Mouse (Mus musculus) forebrain, embryonic 10.5 days (tissue): ENCODE data around the gene Cdrt4. TPM values are rescaled to one million over a fixed set of nuclear protein-coding genes. Genes with fewer than 3 reads are reported as not detected.
A peak's percentile ranks its signal among the peaks of the same experiment; 100 is the strongest.

Source experiments
- DNase-seq: peaks from one replicate; pipeline ENCODE4 v3.0.0-alpha.2; 2017; ENCODE audit warnings: low spot score; ENCODE audit errors: extremely low spot score
- H3K27ac ChIP-seq: fragments of 300-500 bp; sonication (generic); 2 replicates; pipeline ENCODE4 v1.5.1; 2016; ENCODE audit warnings: mild to moderate bottlenecking
- H3K27me3 ChIP-seq: fragments of 300-500 bp; sonication (generic); 2 replicates; pipeline ENCODE4 v1.6.1; 2016; ENCODE audit warnings: mild to moderate bottlenecking; ENCODE audit not compliant: poor library complexity, severe bottlenecking
- H3K36me3 ChIP-seq: fragments of 300-500 bp; sonication (generic); replicated peaks from 2 replicates; pipeline ENCODE4 v1.6.1; 2016; ENCODE audit warnings: mild to moderate bottlenecking, moderate library complexity
- H3K4me1 ChIP-seq: fragments of 300-500 bp; sonication (generic); 2 replicates; pipeline ENCODE4 v1.6.1; 2016
- H3K4me3 ChIP-seq: fragments of 300-500 bp; sonication (generic); 2 replicates; pipeline ENCODE4 v1.5.1; 2016; ENCODE audit warnings: mild to moderate bottlenecking, moderate library complexity
- H3K9me3 ChIP-seq: fragments of 300-500 bp; sonication (generic); 2 replicates; pipeline ENCODE4 v1.6.1; 2016; ENCODE audit warnings: mild to moderate bottlenecking, moderate library complexity
- WGBS: fragments of 180-500 bp; shearing (Covaris S2); methylation state at CpG from one replicate; pipeline ENCODE4 v1.1.7; 2016; 5-methylcytosine and 5-hydroxymethylcytosine counted together
- polyA plus RNA-seq: library from polyadenylated mRNA; unstranded; fragments of >200 nt; fragmentation: Nextera tagmentation; extraction: Ambion mirVana; gene quantifications from 2 replicates; pipeline ENCODE4 v1.2.1, GENCODE M21; 2016

Gene Cdrt4
- polyA plus RNA-seq, result not detected in 2 replicates

- Histone ChIP-seq H3K9me3 (peaks cover 11% of the 10 kb centered on the region; the same call in 1 of the 2 replicates), H3K4me3 (no peak within 1 kb of the TSS), H3K36me3 (no peaks in the 10 kb centered on the region), H3K27me3 (no peaks in the 10 kb centered on the region), H3K27ac (no peak within 1 kb of the TSS), H3K4me1 (no peaks in the 10 kb centered on the region)
- WGBS, result 82% methylated on average over 3 of the region's 3 CpGs
- no peak for DNase-seq
These were observed at the start of gene Cdrt4 for GRCm38 (mm10) chr11:62951012-62951411. Cdrt4 (plus strand) TSS chr11:62951193.

GRCm38 (mm10) chr11:62901699-62902323 is 49.2 kb upstream of the Cdrt4 start:
- DNase-seq, result peak; percentile 31
- Histone ChIP-seq H3K27ac (no peak overlapping the region), H3K27me3 (no peaks in the 10 kb centered on the region), H3K9me3 (no peaks in the 10 kb centered on the region), H3K4me3 (no peak overlapping the region), H3K36me3 (no peaks in the 10 kb centered on the region), H3K4me1 (no peaks in the 10 kb centered on the region)
- WGBS, result 44% methylated on average over 12 of the region's 12 CpGs

- no peaks in the 10 kb centered on the region for H3K27me3 ChIP-seq
- no peaks in the 10 kb centered on the region for H3K36me3 ChIP-seq
- no peak for DNase-seq
- no peak overlapping the region for H3K27ac ChIP-seq
- no peaks in the 10 kb centered on the region for H3K9me3 ChIP-seq
- H3K4me3 ChIP-seq, result no peak overlapping the region
- WGBS, result 63% methylated on average over 6 of the region's 6 CpGs
- H3K4me1 ChIP-seq, result no peaks in the 10 kb centered on the region
These were observed 47.0 kb upstream of the Cdrt4 start for GRCm38 (mm10) chr11:62903871-62904495.

- H3K9me3 ChIP-seq, result no peaks in the 10 kb centered on the region
- no peaks in the 10 kb centered on the region for H3K27me3 ChIP-seq
- no peak overlapping the region for H3K4me3 ChIP-seq
- peaks cover 7% of the 10 kb centered on the region for H3K4me1 ChIP-seq
- no peak for DNase-seq
- 82% methylated on average over 3 of the region's 3 CpGs for WGBS
- H3K36me3 ChIP-seq, result no peaks in the 10 kb centered on the region
- no peak overlapping the region for H3K27ac ChIP-seq
These were observed 41.2 kb upstream of the Cdrt4 start for GRCm38 (mm10) chr11:62909720-62910306.

DNA sequence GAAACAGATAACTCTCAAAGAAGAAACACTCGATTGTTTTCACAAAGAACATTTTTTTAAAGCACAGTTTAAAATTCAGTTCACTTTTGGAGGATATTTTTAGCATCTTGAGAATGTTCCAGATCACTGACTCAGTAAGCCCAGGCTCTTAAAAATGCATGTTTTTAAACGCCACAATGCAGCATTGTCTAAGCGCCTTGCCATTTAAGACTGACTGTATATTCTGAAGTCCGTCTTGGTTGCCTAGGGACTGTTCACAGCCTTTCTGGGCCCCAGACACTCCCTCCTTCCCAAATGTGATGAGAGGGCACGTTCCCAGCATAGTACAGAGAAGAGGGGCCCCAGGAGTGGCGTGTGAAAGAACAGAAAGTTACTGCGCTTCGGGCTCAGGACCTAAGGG is 39.6 kb upstream of the Cdrt4 start:
- H3K9me3 ChIP-seq, result no peaks in the 10 kb centered on the region
- H3K36me3 ChIP-seq, result no peaks in the 10 kb centered on the region
- DNase-seq, result no peak
- 79% methylated on average over 8 of the region's 8 CpGs for WGBS
- no peak overlapping the region for H3K4me3 ChIP-seq
- peaks cover 7% of the 10 kb centered on the region for H3K4me1 ChIP-seq
- H3K27ac ChIP-seq, result no peak overlapping the region
- no peaks in the 10 kb centered on the region for H3K27me3 ChIP-seq

DNA sequence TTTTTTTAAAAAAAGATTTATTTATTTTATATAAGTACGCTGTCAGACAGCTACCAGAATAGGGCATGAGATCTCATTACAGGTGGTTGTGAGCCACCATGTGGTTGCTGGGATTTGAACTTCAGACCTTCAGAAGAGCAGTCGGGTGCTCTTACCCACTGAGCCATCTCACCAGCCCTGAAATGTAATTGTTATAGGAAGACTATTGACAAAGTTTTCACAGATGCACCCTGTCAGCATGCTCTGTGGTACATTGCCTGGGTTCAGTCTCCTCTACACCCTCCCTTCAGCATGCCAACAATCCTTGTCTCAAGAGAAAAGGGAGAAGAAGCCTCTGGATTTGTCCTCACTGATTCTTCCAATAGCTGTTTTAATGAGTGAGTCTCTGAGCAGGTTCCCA is 37.9 kb upstream of the Cdrt4 start:
- Histone ChIP-seq H3K27me3 (no peaks in the 10 kb centered on the region), H3K36me3 (no peaks in the 10 kb centered on the region), H3K27ac (no peak overlapping the region), H3K9me3 (no peaks in the 10 kb centered on the region), H3K4me1 (peaks cover 7% of the 10 kb centered on the region), H3K4me3 (no peak overlapping the region)
- DNase-seq, result no peak
- WGBS, result 97% methylated on average over 2 of the region's 2 CpGs

DNA sequence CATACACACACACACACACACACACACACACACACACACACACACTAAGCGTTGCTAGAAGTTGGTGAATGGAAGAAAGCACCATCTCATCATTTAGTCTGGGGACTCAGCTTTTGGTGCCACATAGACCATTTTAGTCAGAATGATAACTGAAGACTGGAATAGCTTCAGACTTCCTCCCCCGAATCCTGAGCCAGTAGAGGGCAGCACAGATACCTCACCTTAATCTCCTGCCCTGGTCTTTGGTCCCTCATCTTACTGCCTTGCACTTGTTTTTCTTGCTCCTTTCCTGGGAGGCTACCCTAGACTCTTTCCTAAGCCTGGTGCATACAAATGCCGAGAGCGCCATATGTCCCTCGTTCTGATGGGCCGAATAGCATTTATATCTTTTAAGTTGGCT is 36.5 kb upstream of the Cdrt4 start:
- Histone ChIP-seq H3K27ac (no peak overlapping the region), H3K4me1 (peaks cover 7% of the 10 kb centered on the region), H3K9me3 (peaks cover 6% of the 10 kb centered on the region; the same call in 1 of the 2 replicates), H3K27me3 (no peaks in the 10 kb centered on the region), H3K36me3 (no peaks in the 10 kb centered on the region), H3K4me3 (no peak overlapping the region)
- no peak for DNase-seq
- WGBS, result 68% methylated on average over 6 of the region's 6 CpGs

DNA sequence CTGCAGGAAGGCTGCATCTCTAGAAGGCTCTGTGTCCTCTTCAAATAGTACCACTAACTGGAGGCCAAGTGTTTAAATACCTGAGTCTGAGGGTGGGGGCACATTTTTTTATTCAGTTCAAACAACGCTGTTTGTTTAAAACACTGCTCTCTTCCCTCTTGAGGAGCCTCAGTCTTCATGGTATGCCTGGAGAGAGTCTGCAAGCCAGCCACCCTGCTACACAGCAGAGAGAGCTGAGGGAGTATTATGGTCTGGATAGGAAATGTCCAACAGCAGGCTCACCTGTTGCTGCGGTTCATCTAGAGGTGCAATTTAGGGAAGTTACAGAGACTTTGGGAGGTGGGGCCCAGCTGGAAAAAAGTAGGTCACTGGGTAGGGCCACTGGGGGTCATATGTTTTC is 35.5 kb upstream of the Cdrt4 start:
- H3K27ac ChIP-seq, result no peak overlapping the region
- no peak overlapping the region for H3K4me3 ChIP-seq
- no peak for DNase-seq
- H3K27me3 ChIP-seq, result peaks cover 4% of the 10 kb centered on the region; the same call in 1 of the 2 replicates
- H3K9me3 ChIP-seq, result peaks cover 8% of the 10 kb centered on the region; the same call in 1 of the 2 replicates
- H3K36me3 ChIP-seq, result no peaks in the 10 kb centered on the region
- H3K4me1 ChIP-seq, result peaks cover 7% of the 10 kb centered on the region
- 93% methylated on average over 2 of the region's 2 CpGs for WGBS

DNA sequence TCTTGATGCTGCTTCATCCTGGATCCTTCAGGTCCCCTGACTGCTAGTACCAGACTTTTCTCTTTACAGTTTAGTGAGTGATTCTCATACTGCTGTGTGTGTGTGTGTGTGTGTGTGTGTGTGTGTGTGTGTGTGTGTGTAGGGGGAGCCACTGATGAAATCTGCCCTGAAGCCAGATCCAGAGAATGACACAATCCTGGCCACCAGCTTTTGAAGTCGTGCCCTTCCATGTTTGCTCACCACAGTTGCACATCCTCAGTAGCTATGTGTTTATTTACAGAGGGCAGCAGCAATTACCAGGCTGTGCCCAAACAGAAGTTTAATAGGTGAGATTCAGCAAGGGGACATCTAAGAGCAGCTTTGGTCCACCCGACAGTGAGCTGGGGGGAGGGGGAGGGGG is 34.2 kb upstream of the Cdrt4 start:
- Histone ChIP-seq H3K4me1 (peaks cover 13% of the 10 kb centered on the region), H3K27me3 (peaks cover 4% of the 10 kb centered on the region; the same call in 1 of the 2 replicates), H3K36me3 (no peaks in the 10 kb centered on the region), H3K4me3 (no peak overlapping the region), H3K9me3 (peaks cover 8% of the 10 kb centered on the region; the same call in 1 of the 2 replicates), H3K27ac (no peak overlapping the region)
- DNase-seq, result no peak
- WGBS, result 45% methylated on average over 2 of the region's 2 CpGs

DNA sequence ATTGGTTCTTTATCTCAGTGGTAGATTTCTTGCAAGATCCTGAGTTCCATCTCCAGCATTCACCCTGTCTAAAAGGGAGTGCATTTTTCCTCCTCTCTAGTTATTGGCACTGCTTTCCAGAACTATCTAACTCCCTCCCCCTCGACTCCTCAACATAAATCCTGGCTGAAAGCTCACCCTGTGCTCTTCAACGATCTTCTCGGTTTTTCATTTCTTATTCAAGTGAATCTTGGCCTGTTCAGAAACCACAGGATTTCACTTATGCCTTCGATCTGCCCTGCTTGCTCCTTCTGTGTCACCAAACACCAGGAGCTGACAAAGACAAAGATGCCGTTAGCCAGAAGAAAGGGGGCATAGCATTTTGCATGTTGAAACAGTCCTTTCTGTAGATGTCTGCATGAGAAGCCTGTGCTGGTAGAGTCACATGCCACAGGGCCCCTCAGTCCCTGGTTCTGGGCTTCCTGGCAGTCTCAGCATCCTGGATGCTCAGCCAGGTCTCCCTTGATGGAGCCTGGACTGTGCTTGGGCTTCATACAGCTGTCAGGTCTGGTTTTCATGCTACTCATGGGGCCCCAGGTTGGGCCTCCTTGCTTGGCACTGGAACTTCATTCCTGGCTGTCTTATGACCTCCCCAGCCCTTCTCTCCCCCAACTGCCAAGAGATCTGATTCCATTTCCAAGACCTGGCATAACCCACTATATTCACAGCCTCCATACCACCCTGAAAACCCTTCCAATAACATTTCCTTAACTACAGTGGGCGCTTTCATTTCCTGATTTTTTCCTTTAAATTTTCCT is 30.8 kb upstream of the Cdrt4 start:
- H3K36me3 ChIP-seq, result no peaks in the 10 kb centered on the region
- DNase-seq, result no peak
- H3K4me1 ChIP-seq, result peaks cover 14% of the 10 kb centered on the region
- 78% methylated on average over 6 of the region's 6 CpGs for WGBS
- peaks cover 8% of the 10 kb centered on the region; the same call in 1 of the 2 replicates for H3K9me3 ChIP-seq
- H3K27me3 ChIP-seq, result peaks cover 4% of the 10 kb centered on the region; the same call in 1 of the 2 replicates
- H3K27ac ChIP-seq, result no peak overlapping the region
- H3K4me3 ChIP-seq, result peak overlapping the region; percentile 38; the same call in 1 of the 2 replicates

DNA sequence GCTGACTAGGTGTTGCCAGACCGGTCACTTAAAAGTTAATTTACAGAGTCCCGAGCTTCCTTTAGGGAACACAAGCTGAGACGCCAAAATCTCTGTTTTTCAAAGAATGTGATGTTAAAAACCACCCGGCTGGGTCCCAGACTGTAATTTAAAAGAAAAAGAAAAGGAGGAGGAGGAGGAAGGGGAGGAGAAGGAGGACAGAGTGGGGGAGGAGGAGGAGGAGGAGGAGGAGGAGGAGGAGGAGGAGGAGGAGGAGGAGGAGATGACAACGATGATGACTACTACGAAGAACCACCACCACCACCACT is 30.3 kb upstream of the Cdrt4 start:
- Histone ChIP-seq H3K9me3 (peaks cover 8% of the 10 kb centered on the region; the same call in 1 of the 2 replicates), H3K4me3 (peak overlapping the region; percentile 38), H3K27ac (0 out of 2 replicates have a peak overlapping the region, but pooled peaks have one; percentile 11), H3K27me3 (peaks cover 4% of the 10 kb centered on the region; the same call in 1 of the 2 replicates), H3K4me1 (peaks cover 14% of the 10 kb centered on the region), H3K36me3 (no peaks in the 10 kb centered on the region)
- 36% methylated on average over 6 of the region's 6 CpGs for WGBS
- DNase-seq, result no peak

DNA sequence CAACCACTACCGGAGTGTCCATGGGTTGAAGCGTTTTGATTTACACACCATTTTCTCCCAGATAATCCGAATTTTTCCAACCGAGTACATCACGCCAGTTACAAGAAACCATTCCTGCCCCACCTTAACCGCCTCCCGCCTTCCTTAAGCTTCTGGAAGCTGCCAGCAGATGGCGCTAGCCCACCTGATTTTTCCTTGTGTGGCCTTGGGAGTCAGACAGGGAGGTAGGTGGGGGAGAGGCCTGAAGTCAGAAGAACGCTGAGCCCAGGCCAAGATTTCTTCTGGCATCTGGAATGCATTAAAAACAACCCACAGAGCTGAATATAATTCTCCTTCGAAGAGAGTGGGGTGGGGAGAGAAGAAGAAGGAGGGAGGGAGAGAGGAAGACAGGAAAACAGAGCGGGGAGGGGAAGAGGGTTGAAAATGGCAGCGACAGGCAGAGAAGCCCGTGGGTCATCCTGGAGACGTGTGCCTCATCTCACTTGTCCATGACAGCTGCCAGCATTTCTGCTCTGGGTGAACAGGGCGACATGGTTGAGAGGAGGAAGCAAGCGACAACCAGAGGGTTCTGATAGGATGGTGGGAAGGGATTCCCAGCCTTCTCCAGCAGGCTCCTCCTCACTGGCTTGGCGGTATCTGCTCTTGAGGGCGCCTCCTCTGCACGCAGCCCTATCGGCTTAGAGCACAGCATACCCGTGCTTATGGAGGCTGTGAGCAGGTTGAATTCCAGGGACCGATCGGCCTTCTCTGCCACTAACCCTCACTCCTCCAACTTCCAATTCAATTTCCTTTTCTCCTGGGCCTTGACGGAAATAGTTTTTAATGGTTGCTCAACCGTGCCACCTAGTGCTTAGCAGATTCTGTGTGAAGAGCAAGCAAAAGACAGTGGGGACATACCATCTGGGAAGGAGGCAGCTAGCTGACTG is 29.7 kb upstream of the Cdrt4 start:
- H3K27ac ChIP-seq, result peak overlapping the region; percentile 81
- peaks cover 4% of the 10 kb centered on the region; the same call in 1 of the 2 replicates for H3K27me3 ChIP-seq
- peaks cover 8% of the 10 kb centered on the region; the same call in 1 of the 2 replicates for H3K9me3 ChIP-seq
- H3K4me3 ChIP-seq, result peak overlapping the region; percentile 38
- no peaks in the 10 kb centered on the region for H3K36me3 ChIP-seq
- WGBS, result 28% methylated on average over 25 of the region's 25 CpGs
- DNase-seq, result peak; percentile 91
- H3K4me1 ChIP-seq, result peaks cover 14% of the 10 kb centered on the region
